Mouse (Mus musculus) yolk sac, embryonic 10.5 days (tissue): Measurements from ENCODE around the gene Zfp62.

Source experiments
- DNase-seq: peaks from one replicate; pipeline ENCODE4 v3.0.0-alpha.2; 2017; ENCODE audit warnings: low spot score

Zfp62 gene

GRCm38 (mm10) chr11:49248974-49249700 is 46.0 kb downstream of the Zfp62 start:
- no peak for DNase-seq

GRCm38 (mm10) chr11:49249811-49250421 is 46.8 kb downstream of the Zfp62 start:
- DNase-seq: no peak

- peak; percentile 92 for DNase-seq
Observed at GRCm38 (mm10) chr11:49250422-49251379, 47.6 kb downstream of the Zfp62 start.

- DNase-seq: no peak
Observed at GRCm38 (mm10) chr11:49251380-49251761, 48.3 kb downstream of the Zfp62 start.

GRCm38 (mm10) chr11:49252048-49252447 is 49.0 kb downstream of the Zfp62 start:
- no peak for DNase-seq

- no peak for DNase-seq
Observed at GRCm38 (mm10) chr11:49253035-49253434, 49.9 kb downstream of the Zfp62 start.

GRCm38 (mm10) chr11:49259296-49259695 is 56.2 kb downstream of the Zfp62 start:
- no peak for DNase-seq

GRCm38 (mm10) chr11:49259829-49260228 is 56.7 kb downstream of the Zfp62 start:
- DNase-seq: no peak

GRCm38 (mm10) chr11:49260598-49261312 is 57.7 kb downstream of the Zfp62 start:
- DNase-seq: no peak

GRCm38 (mm10) chr11:49261313-49261855 is 58.3 kb downstream of the Zfp62 start:
- peak; percentile 50 for DNase-seq

GRCm38 (mm10) chr11:49262286-49262685 is 59.2 kb downstream of the Zfp62 start:
- DNase-seq: no peak

- no peak for DNase-seq
Observed at GRCm38 (mm10) chr11:49263149-49263548, 60.1 kb downstream of the Zfp62 start.

GRCm38 (mm10) chr11:49264081-49264480 is 61.0 kb downstream of the Zfp62 start:
- DNase-seq: no peak

- DNase-seq: no peak
Observed at GRCm38 (mm10) chr11:49264622-49265021, 61.5 kb downstream of the Zfp62 start.

- DNase-seq: no peak
Observed at GRCm38 (mm10) chr11:49265101-49265500, 62.0 kb downstream of the Zfp62 start.

- DNase-seq: peak; percentile 68
Observed at GRCm38 (mm10) chr11:49266671-49267070, 63.6 kb downstream of the Zfp62 start.

GRCm38 (mm10) chr11:49267316-49267715 is 64.2 kb downstream of the Zfp62 start:
- DNase-seq: no peak

GRCm38 (mm10) chr11:49267970-49268579 is 65.0 kb downstream of the Zfp62 start:
- DNase-seq: peak; percentile 46
